Mouse (Mus musculus) small intestine, adult 2 months (tissue): ENCODE measurements around the gene Padi2. TPM values are rescaled to one million over a fixed set of nuclear protein-coding genes. Genes with fewer than 3 reads are reported as not detected.

Source experiments
- H3K27ac ChIP-seq: fragments of 200-500 bp; 2 replicates; pipeline ENCODE4 v1.5.1; 2012; ENCODE audit warnings: low read depth, low read length, control low read depth, inconsistent platforms; ENCODE audit not compliant: insufficient read depth
- H3K27me3 ChIP-seq: fragments of 200-500 bp; 2 replicates; pipeline ENCODE4 v1.6.1; 2012; ENCODE audit warnings: mild to moderate bottlenecking, moderate library complexity, low read length, inconsistent platforms; ENCODE audit not compliant: control insufficient read depth, insufficient read depth
- H3K36me3 ChIP-seq: fragments of 200-500 bp; 2 replicates; pipeline ENCODE4 v1.6.1; 2012; ENCODE audit warnings: mild to moderate bottlenecking, low read length, control low read depth, inconsistent platforms; ENCODE audit not compliant: control insufficient read depth, insufficient read depth
- H3K4me1 ChIP-seq: fragments of 200-500 bp; 2 replicates; pipeline ENCODE4 v1.6.1; 2012; ENCODE audit warnings: low read length, inconsistent platforms, mixed read lengths; ENCODE audit not compliant: control insufficient read depth, insufficient read depth, insufficient read length
- H3K4me3 ChIP-seq: fragments of 200-500 bp; 2 replicates; pipeline ENCODE4 v1.5.1; 2012; ENCODE audit warnings: low read depth, mild to moderate bottlenecking, control low read depth, inconsistent platforms, low read length, moderate library complexity
- CTCF ChIP-seq: fragments of 200-500 bp; IDR thresholded peaks from 2 replicates; pipeline ENCODE4 v1.5.1; 2012; ENCODE audit warnings: low read depth, mild to moderate bottlenecking, control low read depth, inconsistent platforms, low read length, moderate library complexity, mixed read lengths; ENCODE audit not compliant: insufficient replicate concordance, insufficient read length; ENCODE audit errors: extremely low read depth
- POLR2A ChIP-seq: fragments of 200-500 bp; IDR thresholded peaks from 2 replicates; pipeline ENCODE4 v1.6.1; 2012; ENCODE audit warnings: low read depth, mild to moderate bottlenecking, control low read depth, inconsistent platforms, low read length, moderate library complexity
- WGBS: fragments of 180-500 bp; shearing (Covaris S2); methylation state at CpG from one replicate; pipeline ENCODE4 v1.1.7; 2018; 5-methylcytosine and 5-hydroxymethylcytosine counted together
- polyA plus RNA-seq: library from polyadenylated mRNA; depleted of rRNA; stranded (reverse); fragments of >200 nt; gene quantifications from 2 replicates; pipeline ENCODE4 v1.2.3, GENCODE M21; 2012

Gene Padi2
- polyA plus RNA-seq, 1 experiment = 2.3 TPM

DNA sequence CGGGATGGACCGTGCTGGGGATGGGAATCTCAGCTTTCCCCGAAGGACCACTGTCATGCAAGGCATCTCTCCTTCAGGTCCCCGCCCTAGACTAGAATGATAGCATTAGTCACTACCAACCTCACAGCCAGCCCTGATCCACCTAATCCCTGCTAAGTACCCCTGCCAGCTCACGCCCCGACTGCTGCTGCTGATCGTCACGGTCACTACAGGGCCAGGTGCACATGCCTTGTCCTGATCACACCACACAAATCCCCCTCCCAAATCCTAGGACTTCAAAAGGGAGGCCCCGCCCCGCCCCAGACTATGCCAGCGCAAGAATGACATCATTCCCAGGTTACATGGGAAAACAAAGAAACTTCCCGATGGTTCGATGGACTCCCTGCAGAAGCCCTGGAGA is 24.4 kb upstream of the Padi2 start:
- no peaks in the 10 kb centered on the region for H3K27me3 ChIP-seq
- TF ChIP-seq POLR2A (no peak), CTCF (no peak)
- no peak overlapping the region for H3K4me3 ChIP-seq
- H3K4me1 ChIP-seq = peaks cover 8% of the 10 kb centered on the region
- H3K36me3 ChIP-seq = no peaks in the 10 kb centered on the region
- 91% methylated on average over 13 of the region's 13 CpGs for WGBS
- no peak overlapping the region for H3K27ac ChIP-seq

DNA sequence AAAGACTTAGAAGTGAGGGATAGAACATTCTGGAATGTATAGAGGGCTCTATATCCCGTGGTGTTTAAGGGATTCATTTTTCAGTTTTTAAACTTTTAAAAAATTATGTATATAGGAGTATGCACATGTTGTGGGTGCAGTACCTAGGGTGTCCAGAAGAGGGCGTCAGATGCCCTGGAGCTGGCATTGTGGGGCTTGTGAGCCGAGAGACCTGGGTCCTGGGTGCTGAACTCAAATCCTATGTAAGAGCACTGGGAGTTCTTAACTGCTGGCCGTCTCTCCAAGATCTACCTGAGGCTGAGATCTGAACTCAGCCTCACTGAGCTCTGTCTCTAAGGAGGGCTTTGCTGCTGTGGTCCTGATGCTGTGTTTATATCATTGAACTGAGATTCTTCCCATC is 23.8 kb upstream of the Padi2 start:
- no peak overlapping the region for H3K27ac ChIP-seq
- WGBS = 65% methylated on average over 4 of the region's 4 CpGs
- no peaks in the 10 kb centered on the region for H3K27me3 ChIP-seq
- no peak overlapping the region for H3K4me3 ChIP-seq
- peaks cover 8% of the 10 kb centered on the region for H3K4me1 ChIP-seq
- no peak for TF ChIP-seq POLR2A
- peak; percentile 49; the same call in 1 of the 2 replicates for TF ChIP-seq CTCF
- no peaks in the 10 kb centered on the region for H3K36me3 ChIP-seq

DNA sequence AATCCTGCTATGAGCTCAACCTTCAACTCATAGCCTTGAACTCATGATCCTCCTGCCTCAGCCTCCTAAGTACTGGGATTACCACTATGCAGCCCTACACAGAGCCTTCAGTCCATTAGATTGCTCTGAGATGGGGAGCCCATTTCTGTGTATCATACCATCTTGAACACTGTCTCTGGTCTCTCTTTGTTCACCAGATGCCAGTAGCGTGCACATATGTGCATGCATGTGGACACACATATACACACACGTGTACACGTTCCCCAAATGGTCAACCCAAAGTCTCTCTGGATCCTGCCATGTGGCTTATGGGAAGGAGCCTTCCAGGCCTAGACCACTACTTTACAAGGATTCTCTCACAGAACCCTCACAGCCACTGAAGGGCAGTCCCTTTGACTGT is 23.2 kb upstream of the Padi2 start:
- H3K36me3 ChIP-seq = no peaks in the 10 kb centered on the region
- no peak overlapping the region for H3K27ac ChIP-seq
- 94% methylated on average over 3 of the region's 3 CpGs for WGBS
- H3K27me3 ChIP-seq = no peaks in the 10 kb centered on the region
- TF ChIP-seq POLR2A (no peak), CTCF (no peak)
- peaks cover 8% of the 10 kb centered on the region for H3K4me1 ChIP-seq
- H3K4me3 ChIP-seq = no peak overlapping the region

DNA sequence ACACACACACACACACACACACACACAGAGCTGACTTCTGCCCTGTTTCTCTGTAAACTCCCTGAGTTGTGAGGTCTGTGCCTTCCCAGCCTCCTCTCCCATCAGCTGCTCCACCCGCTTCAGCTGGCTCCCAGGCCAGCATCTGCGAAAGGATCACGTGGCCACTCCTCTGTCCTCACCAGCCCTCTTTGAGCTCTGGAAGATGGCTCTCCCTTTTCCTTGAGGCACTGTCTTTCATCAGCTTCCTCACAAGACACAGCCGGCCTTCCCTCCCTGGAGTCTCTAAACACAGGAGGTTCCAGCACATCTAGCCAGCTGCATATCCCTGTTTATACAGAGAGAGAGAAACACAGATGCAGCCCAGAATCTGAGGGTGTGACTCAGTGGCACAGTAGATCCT is 22.3 kb upstream of the Padi2 start:
- TF ChIP-seq POLR2A (no peak), CTCF (no peak)
- no peak overlapping the region for H3K4me3 ChIP-seq
- WGBS = 27% methylated on average over 4 of the region's 4 CpGs
- H3K27ac ChIP-seq = no peak overlapping the region
- H3K27me3 ChIP-seq = no peaks in the 10 kb centered on the region
- peaks cover 8% of the 10 kb centered on the region for H3K4me1 ChIP-seq
- H3K36me3 ChIP-seq = no peaks in the 10 kb centered on the region

DNA sequence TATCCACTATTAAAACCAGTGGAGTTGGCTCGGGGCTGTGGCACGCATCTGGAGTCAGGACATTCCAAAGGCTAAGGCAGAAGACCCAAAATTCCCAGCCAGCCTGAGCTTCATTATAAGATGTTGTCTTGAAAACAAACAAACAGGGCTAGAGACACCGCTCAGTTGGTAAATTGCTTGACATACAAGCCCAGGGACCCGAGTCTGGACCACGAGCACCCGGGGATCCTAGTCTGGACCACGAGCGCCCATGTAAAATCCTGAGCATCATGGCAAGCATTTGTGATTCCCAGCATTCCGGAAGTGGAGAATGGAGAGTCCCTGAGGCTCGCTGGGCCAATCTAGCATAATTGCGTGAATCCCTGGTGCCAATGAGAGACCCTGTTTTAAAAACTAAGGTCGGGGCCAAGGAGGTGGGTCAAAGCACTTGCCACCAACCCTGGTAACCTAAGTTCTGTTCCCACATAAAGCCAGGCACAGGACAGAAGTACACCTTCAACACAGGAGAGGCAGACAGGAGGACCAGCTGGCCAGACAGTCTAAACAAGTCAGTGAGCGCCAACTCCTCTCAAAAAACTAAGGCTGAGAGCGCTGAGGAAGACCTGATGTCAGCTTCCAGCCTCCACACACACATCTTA is 14.5 kb upstream of the Padi2 start:
- no peaks in the 10 kb centered on the region for H3K36me3 ChIP-seq
- 95% methylated on average over 14 of the region's 14 CpGs for WGBS
- TF ChIP-seq POLR2A (no peak), CTCF (no peak)
- H3K4me3 ChIP-seq = no peak overlapping the region
- H3K27ac ChIP-seq = no peak overlapping the region
- H3K4me1 ChIP-seq = no peaks in the 10 kb centered on the region
- no peaks in the 10 kb centered on the region for H3K27me3 ChIP-seq

DNA sequence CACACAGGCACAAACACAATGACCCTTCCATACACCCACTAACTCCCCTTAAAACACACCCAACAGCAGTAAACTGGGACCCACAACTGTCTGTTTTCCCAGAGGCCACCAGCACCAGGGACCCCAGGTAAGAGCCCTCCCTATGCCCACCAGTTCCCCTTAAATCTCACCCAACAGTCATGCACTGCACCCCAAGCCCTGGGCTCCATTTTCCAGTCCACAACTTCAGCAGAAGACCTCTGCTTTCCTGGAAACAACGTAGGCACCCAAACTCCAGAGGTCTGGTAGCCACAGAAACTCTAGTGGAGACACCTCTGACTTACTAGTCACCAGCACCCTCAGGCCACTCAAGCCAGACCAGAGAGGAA is 14.0 kb upstream of the Padi2 start:
- H3K36me3 ChIP-seq = no peaks in the 10 kb centered on the region
- TF ChIP-seq POLR2A (no peak), CTCF (no peak)
- H3K4me1 ChIP-seq = no peaks in the 10 kb centered on the region
- H3K27me3 ChIP-seq = no peaks in the 10 kb centered on the region
- H3K27ac ChIP-seq = no peak overlapping the region
- WGBS = 69% methylated on average over 1 of the region's 1 CpGs
- H3K4me3 ChIP-seq = no peak overlapping the region

DNA sequence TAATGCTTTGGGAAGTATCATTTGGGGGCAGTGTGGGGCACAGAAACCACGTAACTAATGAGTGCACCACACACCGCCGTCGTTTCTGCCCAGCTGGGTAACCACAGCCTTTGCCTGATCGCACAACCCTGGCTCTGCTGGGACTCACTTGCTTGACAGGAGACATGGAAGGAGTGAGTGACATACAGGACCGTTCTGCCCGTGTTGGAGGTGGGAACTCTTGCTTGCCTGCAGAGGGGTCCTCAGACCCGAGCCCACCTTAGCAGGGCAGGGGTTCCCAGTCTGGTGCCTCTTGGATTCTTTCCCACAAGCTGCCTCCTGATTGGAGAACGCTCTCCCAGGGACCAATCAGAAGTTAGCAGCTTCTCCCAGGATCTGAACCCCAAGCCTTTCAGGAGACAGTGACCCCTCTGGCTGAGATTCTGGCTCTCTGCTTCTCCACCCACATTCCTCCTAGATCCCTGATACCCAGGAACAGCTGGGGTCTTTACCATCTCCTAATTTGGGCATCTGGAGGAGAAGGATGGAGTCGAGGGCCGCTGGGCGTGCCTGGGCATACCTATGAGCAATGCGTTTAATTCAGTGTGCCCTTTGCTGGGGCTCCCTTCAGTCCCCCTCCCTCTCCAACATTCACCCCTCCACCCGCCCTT is 1.2 kb upstream of the Padi2 start:
- Histone ChIP-seq H3K4me1 (peaks cover 2% of the 10 kb centered on the region; the same call in 1 of the 2 replicates), H3K27me3 (no peaks in the 10 kb centered on the region), H3K4me3 (no peak overlapping the region), H3K36me3 (no peaks in the 10 kb centered on the region), H3K27ac (no peak overlapping the region)
- 49% methylated on average over 14 of the region's 14 CpGs for WGBS
- TF ChIP-seq POLR2A (no peak), CTCF (no peak)
